Mouse (Mus musculus): ENCODE measurements around the gene Elavl2.

Gene Elavl2

GRCm38 (mm10) chr4:91208415-91209292 lies 191.9 kb downstream of the Elavl2 start:
- DNase-seq, result peak in 1 of 2 experiments; percentile 12

Data from lung, adult 18-20 months (tissue).